Mouse (Mus musculus) left cerebral cortex, postnatal 25 days (tissue): Measurements from ENCODE around the gene Trpm8. TPM values are rescaled to one million over a fixed set of nuclear protein-coding genes. Genes with fewer than 3 reads are reported as not detected.

Experiments used
- DNase-seq, 2 experiments: peaks; one replicate each; pipeline ENCODE4 v3.0.0; 2022; ENCODE audit warnings: low spot score in 2 of 2, mixed read lengths in 1 of 2
- intact Hi-C: fragments of 180-260 bp; cut with DNase I; formaldehyde crosslinking; loops from one replicate; pipeline ENCODE4 v1.15.1; 2025
- total RNA-seq, 2 experiments: library from RNA; stranded (reverse); gene quantifications; 2 replicates each; pipeline ENCODE4 v1.2.3; 2021

The Trpm8 gene
- total RNA-seq, result under 1 TPM; 0.11 to 0.21 TPM

GRCm38 (mm10) chr1:88277098-88277817 lies at the start of gene Trpm8, which contains the start of gene Hjurp:
Gene Trpm8, plus strand, starts transcription at chr1:88277661.
Gene Hjurp, minus strand, starts transcription at chr1:88277633.
- DNase-seq, result peak; percentile 100
- intact Hi-C loops, result loop anchor here (10.0 kb wide), 1 partner anchor 952 kb away; the partner anchor contains the start of gene Gigyf2

- DNase-seq, result no peak
- intact Hi-C loops, result no loop called here
Observed at GRCm38 (mm10) chr1:88228121-88228520, 49.3 kb upstream of the Trpm8 start.

GRCm38 (mm10) chr1:88229566-88229965 lies 47.9 kb upstream of the Trpm8 start:
- intact Hi-C loops, result no loop called here
- no peak for DNase-seq

GRCm38 (mm10) chr1:88229986-88230385 lies 47.5 kb upstream of the Trpm8 start:
- DNase-seq, result no peak
- intact Hi-C loops, result no loop called here

- intact Hi-C loops, result no loop called here
- no peak for DNase-seq
Observed at GRCm38 (mm10) chr1:88230421-88230820, 47.0 kb upstream of the Trpm8 start.

GRCm38 (mm10) chr1:88230981-88231802 lies 46.3 kb upstream of the Trpm8 start:
- DNase-seq, result no peak
- intact Hi-C loops, result no loop called here

GRCm38 (mm10) chr1:88231803-88232499 lies 45.5 kb upstream of the Trpm8 start:
- intact Hi-C loops, result no loop called here
- no peak for DNase-seq

- intact Hi-C loops, result no loop called here
Observed at GRCm38 (mm10) chr1:88232664-88233380, 44.6 kb upstream of the Trpm8 start.

GRCm38 (mm10) chr1:88233421-88234247 lies 43.8 kb upstream of the Trpm8 start:
- intact Hi-C loops, result no loop called here
- DNase-seq, result no peak

More at GRCm38 (mm10) chr1:88232664-88233380, 44.6 kb upstream of the Trpm8 start:
- no peak for DNase-seq

- intact Hi-C loops, result no loop called here
- DNase-seq, result no peak
Observed at GRCm38 (mm10) chr1:88234248-88234610, 43.2 kb upstream of the Trpm8 start.

- DNase-seq, result no peak
- intact Hi-C loops, result no loop called here
Observed at GRCm38 (mm10) chr1:88234646-88235045, 42.8 kb upstream of the Trpm8 start.

- DNase-seq, result no peak
- intact Hi-C loops, result no loop called here
Observed at GRCm38 (mm10) chr1:88235046-88235893, 42.2 kb upstream of the Trpm8 start.

- intact Hi-C loops, result no loop called here
- DNase-seq, result no peak
Observed at GRCm38 (mm10) chr1:88235894-88236415, 41.5 kb upstream of the Trpm8 start.

GRCm38 (mm10) chr1:88237311-88237710 lies 40.1 kb upstream of the Trpm8 start:
- intact Hi-C loops, result no loop called here
- no peak for DNase-seq

GRCm38 (mm10) chr1:88238771-88239170 lies 38.7 kb upstream of the Trpm8 start:
- no peak for DNase-seq
- intact Hi-C loops, result no loop called here

- intact Hi-C loops, result no loop called here
- DNase-seq, result no peak
Observed at GRCm38 (mm10) chr1:88240072-88240471, 37.4 kb upstream of the Trpm8 start.

GRCm38 (mm10) chr1:88240579-88240978 lies 36.9 kb upstream of the Trpm8 start:
- intact Hi-C loops, result no loop called here
- DNase-seq, result no peak

GRCm38 (mm10) chr1:88243861-88244260 lies 33.6 kb upstream of the Trpm8 start:
- DNase-seq, result no peak
- intact Hi-C loops, result no loop called here
